Mouse (Mus musculus): ENCODE data around the gene Pxk.

Pxk gene

DNA sequence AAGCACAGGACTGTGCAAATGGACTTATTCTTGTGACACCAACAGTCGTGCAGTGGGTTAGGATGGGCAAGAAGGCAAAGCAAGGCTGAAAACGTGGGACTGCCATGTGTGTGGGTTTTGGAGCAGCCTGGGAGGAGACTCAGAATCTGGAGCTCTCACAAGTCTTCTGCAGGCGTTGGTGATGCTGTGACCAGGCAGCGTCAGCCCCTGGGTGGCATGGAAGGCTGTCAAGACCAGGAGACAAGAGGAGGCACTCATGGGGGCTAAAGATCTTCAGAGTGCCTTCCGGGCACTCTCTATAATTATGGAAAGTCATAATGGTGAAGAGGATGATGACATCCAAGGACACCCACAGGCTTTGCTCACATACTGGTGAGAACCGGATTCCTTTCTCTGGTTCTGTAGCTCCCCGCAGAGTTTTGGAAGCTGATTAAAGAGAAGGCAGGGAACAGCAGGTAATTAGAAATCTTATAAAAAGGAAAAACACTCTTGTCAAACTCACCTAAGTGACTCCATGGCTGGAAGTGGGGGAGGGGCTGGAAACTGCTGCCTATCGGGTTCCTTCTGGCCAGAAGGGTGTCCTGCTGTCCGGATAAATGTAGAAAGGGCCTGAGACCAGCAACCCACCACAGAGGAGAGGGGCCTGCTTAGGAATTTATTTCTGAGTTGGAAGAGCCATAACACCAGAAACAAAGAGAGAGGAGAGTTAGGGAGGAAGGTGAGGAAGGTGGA is 108.3 kb downstream of the Pxk start:
- DNase-seq (ENCODE audit: low spot score) = no peak

DNA sequence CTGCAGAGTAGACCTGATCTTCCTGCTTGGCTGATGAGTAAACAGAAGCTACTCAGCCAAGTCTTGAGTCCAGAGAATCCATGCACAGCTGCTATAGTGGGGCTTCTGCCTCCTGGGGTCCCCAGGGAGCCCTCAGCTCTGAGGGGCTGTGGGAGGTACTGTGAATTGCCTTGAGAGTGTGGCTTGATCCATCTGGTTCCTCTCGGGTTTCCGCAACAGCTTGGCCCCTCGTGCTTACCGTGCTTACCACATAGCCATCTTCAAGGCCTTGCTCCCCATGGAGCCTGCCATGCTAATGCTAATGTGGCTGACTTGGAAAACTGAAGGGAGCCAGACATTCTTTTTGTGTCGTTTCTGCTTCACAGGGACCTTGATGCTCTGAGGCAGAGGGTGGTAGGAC is 109.1 kb downstream of the Pxk start:
- no peak for DNase-seq (ENCODE audit: low spot score)

DNA sequence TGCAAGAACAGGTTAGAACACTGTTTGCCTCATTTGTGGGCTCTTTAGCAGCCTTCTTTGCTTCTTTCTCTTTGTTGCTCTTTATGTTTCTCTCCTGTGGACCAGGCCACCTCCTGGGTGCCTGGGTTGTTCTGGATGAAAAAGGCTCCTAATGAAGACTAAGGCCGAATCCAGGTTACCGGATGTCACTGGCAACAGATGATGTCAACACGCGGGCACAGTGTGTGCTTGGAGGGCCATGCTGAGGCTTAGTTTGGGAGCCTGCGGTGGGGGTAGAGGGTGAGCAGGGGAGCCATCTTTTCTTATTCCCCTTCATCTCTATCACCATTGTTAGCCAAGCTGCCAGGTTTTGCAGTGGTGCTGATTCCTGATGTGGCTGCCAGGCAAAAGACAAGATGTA is 109.5 kb downstream of the Pxk start:
- DNase-seq (ENCODE audit: low spot score) = no peak

DNA sequence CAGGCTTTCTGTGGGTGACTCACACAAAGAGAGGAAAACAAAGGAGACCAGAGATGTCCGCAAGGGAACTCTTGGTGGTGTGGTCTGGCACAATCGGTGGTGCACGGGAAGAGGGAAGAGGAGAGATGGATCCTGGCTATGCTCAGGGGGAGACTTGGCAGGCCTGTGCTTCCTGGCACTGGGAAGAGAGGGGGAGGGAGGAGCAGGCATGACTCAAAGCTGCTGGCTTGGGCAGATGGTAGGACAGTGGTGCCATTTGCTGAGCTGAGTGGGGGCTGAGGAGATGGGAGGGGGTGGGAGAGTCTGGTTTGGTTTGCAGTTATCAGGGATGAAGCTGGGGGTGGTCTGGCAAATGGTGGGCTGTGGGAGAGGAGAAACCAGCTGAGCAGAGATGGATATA is 110.9 kb downstream of the Pxk start:
- no peak for DNase-seq (ENCODE audit: low spot score)

DNA sequence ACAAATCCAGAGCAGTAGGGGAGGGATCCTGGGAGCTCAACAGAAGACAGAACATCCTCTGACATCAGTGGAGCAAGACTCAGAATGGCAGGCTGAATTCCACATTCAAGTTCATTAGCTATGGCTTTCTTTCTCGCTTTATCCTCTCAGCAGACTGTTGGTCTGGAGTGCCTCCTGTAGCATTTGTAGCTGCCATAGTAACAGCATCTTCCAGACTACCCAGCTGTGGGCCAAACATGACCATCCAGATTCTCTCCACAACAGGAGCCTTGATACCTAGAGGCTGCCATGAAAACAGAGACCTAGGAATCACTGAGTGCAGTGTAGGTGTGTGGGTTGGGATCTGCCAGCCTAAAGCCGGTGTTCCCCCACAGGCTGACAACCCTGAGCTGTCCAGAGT is 111.9 kb downstream of the Pxk start:
- DNase-seq (ENCODE audit: low spot score) = no peak

DNA sequence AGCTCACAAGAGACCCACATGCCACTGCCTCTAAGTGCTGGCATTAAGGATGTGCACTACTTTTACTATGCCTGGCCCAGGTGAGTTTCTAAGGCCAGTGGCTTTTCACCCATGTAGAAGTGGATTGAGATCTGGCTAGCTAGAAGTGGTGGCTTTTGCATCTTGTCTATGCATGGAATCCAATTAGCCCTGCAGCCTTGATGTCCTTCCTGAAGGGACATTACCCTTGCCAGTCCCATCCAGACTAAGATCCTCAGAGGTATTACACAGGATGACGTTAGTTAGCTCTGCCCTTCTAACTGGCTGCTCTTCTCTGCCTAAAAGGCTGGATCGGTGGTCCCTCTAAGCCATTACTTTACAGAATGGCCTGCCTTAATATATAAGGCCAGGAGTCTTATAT is 115.0 kb downstream of the Pxk start:
- no peak for DNase-seq (ENCODE audit: low spot score)

DNA sequence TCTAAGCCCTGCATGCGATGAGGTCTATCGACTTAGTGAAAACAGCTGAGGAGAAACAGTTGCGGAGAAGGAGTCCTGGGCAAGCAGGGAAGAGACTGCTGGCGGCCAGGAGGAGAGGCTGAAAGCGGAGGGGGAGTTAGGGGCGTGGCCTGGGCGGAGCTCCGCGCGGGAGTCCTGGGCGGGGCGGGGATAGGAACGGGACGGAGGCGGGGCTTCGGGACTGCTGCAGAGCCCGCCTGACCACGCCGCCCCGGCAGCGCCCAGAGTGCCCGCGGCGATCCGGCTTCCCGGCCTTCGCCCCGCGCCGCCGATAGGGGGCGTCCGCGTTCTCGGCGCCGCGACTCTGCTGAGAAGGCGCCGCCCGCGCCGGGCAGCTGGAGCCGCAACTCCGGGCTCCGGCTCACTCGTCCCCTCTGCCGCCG is 115.8 kb downstream of the Pxk start, which contains the start of gene Kctd6:
Kctd6 (plus strand) TSS at position 338 of the 422 bp plus-strand sequence.
- DNase-seq (ENCODE audit: low spot score) = peak; percentile 95
